Mouse (Mus musculus): ENCODE measurements at regions not wholly inside any gene's neighbourhood (a gene's known extent, or its start where the extent isn't known, plus 50 kb on each side); places are given as distances from the start of the nearest gene placed in this dataset.

DNA sequence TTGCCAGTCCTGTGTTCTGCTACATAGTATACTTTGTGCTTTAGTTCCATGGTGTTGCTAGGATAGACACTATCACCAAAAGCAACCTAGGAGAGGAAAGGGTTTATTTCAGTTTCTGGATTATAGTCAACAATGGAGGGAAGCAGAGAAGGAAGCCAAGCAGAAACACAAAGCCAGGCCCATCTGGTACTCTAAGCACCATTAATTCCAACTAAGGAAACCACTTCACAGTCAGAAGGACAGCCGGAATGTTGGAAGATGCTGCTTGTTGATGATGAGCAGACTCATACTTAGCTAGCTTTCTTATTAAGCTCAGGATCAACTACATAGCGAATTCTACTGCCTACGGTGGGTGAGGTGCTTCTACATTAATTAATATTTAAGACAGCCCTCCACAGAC lies 263.2 kb upstream of the Oprm1 start:
- no peak for TF ChIP-seq CTCF (IDR thresholded peaks at IDR 0.05; ENCODE audit: insufficient read depth, low read length)
- TF ChIP-seq POLR2A (IDR thresholded peaks at IDR 0.05; ENCODE audit: borderline replicate concordance, extremely low read depth, low read depth, low read length) = no peak

Data from lung, adult 2 months (tissue).